Comparison of ENCODE assay signal across 19 mouse cellular contexts in genomic region chr6:35330834-35331233, GRCm38 (mm10). TPM values are rescaled to one million over a fixed set of nuclear protein-coding genes. Genes with fewer than 3 reads are reported as not detected.
A peak's percentile ranks its signal among the peaks of the same experiment; 100 is the strongest.
DNase-seq lines count a peak whose midpoint lies in the region; ATAC-seq lines count a peak whose summit lies in the region.
"Had no signal": no experiment of that assay in that cellular context is flagged by ENCODE, and none has a peak within 500 bp of the region (broad histone marks: within the 10 kb centered on the region; RNA-seq: fewer than 3 reads in every experiment).

No protein-coding gene starts in this region.

- no peak overlapping the region for H3K27ac ChIP-seq in kidney, embryonic 16.5 days (ENCODE audit: low read length)
- H3K27ac ChIP-seq: left cerebral cortex, adult 2 months; midbrain, embryonic 15.5 days had no signal

- H3K4me2 ChIP-seq in kidney, embryonic 16.5 days (replicated peaks; ENCODE audit: low read depth, low read length): no peak overlapping the region
- H3K4me2 ChIP-seq: midbrain, embryonic 15.5 days had no signal

- WGBS in kidney, embryonic 16.5 days: 43% methylated on average over 6 of the region's 6 CpGs

- no peaks in the 10 kb centered on the region for H3K36me3 ChIP-seq in kidney, embryonic 16.5 days (ENCODE audit: insufficient read depth, low read length)
- H3K36me3 ChIP-seq: midbrain, embryonic 15.5 days had no signal

- H3K4me3 ChIP-seq in kidney, embryonic 16.5 days (ENCODE audit: low read length): no peak overlapping the region
- H3K4me3 ChIP-seq: erythroblast, embryonic 14.5 days; left cerebral cortex, adult 2 months; midbrain, embryonic 15.5 days had no signal

- H3K4me1 ChIP-seq in kidney, embryonic 16.5 days (ENCODE audit: insufficient read depth, low read length): peaks cover 2% of the 10 kb centered on the region; the same call in 1 of the 2 replicates
- H3K4me1 ChIP-seq: midbrain, embryonic 15.5 days had no signal

- H3K9me3 ChIP-seq in kidney, embryonic 16.5 days (ENCODE audit: low read length): no peaks in the 10 kb centered on the region
- H3K9me3 ChIP-seq: midbrain, embryonic 15.5 days had no signal

- no peaks in the 10 kb centered on the region for H3K27me3 ChIP-seq in kidney, embryonic 16.5 days (ENCODE audit: insufficient read depth, low read length)
- H3K27me3 ChIP-seq: midbrain, embryonic 15.5 days had no signal

- peak; percentile 6 to 12 for DNase-seq in cerebellum, adult 18-20 months
- DNase-seq in cerebellum, adult 8-10 months: no peak
- DNase-seq in kidney, adult 11 months: peak; percentile 16
- DNase-seq in 3T3-L1 (ENCODE audit: low read depth, low spot score): peak; percentile 70
- peak; percentile 11 to 18 for DNase-seq in cerebellum, postnatal 25 days
- no peak for DNase-seq in frontal cortex, adult 2 months (ENCODE audit: extremely low spot score in 1 of 2, low spot score in 1 of 2)
- DNase-seq in adrenal gland, adult 2 months: no peak
- DNase-seq: B cell, adult 2 months; forebrain, postnatal 0 days; gastrocnemius, postnatal 10 days; liver, postnatal 0 days; right cerebral cortex, adult 18-20 months; thymus, postnatal 14 days had no signal

- no peak overlapping the region for H3K9ac ChIP-seq in kidney, embryonic 16.5 days (replicated peaks; ENCODE audit: low read length)
- H3K9ac ChIP-seq: forebrain, postnatal 0 days; liver, postnatal 0 days; midbrain, embryonic 15.5 days had no signal

- no peak for ATAC-seq in kidney, embryonic 16.5 days (ENCODE audit: low FRiP score, low TSS enrichment)
- ATAC-seq: forebrain, postnatal 0 days; liver, postnatal 0 days; midbrain, embryonic 15.5 days had no signal

RNA-seq across cellular contexts. Expression of gene Fam180a, which starts 4.9 kb away (rescaled TPM):
- 0.18 and 0.45 TPM in 2 replicates for polyA plus RNA-seq in kidney, embryonic 16.5 days (2015; fragmentation: Nextera tagmentation; extraction: Ambion mirVana)
- polyA plus RNA-seq in frontal cortex, adult 2 months (2012; rRNA removed): 1.8 and 1.9 TPM in 2 replicates
- total RNA-seq in adrenal gland, adult 2 months (2021): 1 to 10 TPM; 1.6 to 3.2 TPM
- 0.48 and 0.65 TPM in 2 replicates for polyA plus RNA-seq in adrenal gland, adult 2 months (2012; rRNA removed)
- total RNA-seq: hematopoietic stem cell, adult 5-6 weeks; megakaryocyte, adult 5-6 weeks had no signal
- polyA plus RNA-seq: erythroblast, embryonic 14.5 days had no signal

RNA-seq across cellular contexts. Expression of gene Slc13a4, which starts 22.9 kb away (rescaled TPM):
- 0.23 and 0.41 TPM in 2 replicates for polyA plus RNA-seq in kidney, embryonic 16.5 days (2015; fragmentation: Nextera tagmentation; extraction: Ambion mirVana)
- polyA plus RNA-seq in frontal cortex, adult 2 months (2012; rRNA removed): 8.7 and 13.8 TPM in 2 replicates
- under 1 TPM; 0.35 to 0.45 TPM for total RNA-seq in adrenal gland, adult 2 months (2021)
- polyA plus RNA-seq in adrenal gland, adult 2 months (2012; rRNA removed): 0.76 and 1.4 TPM in 2 replicates
- total RNA-seq: hematopoietic stem cell, adult 5-6 weeks had no signal
- polyA plus RNA-seq: erythroblast, embryonic 14.5 days had no signal

Comparison
In these comparisons a context has a peak if more than half of its experiments do, and no peak if none do; other contexts are left out.
1. DNase-seq: peak in cerebellum, adult 18-20 months (2 of 2), kidney, adult 11 months (single experiment), 3T3-L1 (single experiment) and cerebellum, postnatal 25 days (2 of 2); none in cerebellum, adult 8-10 months (single experiment), frontal cortex, adult 2 months (0 of 2) and adrenal gland, adult 2 months (single experiment).